Mouse (Mus musculus): ENCODE results near the gene Tmem14c.
A peak's percentile ranks its signal among the peaks of the same experiment; 100 is the strongest.

GRCm38 (mm10) chr13:41015829-41016634 lies at the start of gene Tmem14c:
- no peak for TF ChIP-seq CTCF (IDR thresholded peaks at IDR 0.05; ENCODE audit: extremely low read depth, insufficient read depth, low read length)
- TF ChIP-seq POLR2A (IDR thresholded peaks at IDR 0.05; ENCODE audit: extremely low read depth, insufficient read depth, low read length), result peak; percentile 90

All from cortical plate, adult 2 months (tissue).